Mouse (Mus musculus) c-Kit-negative CD71-positive TER-119-positive erythroid progenitor cells, embryonic 14.5 days (primary cell): ENCODE measurements around the gene Gm37240.

Source experiments
- DNase-seq: peaks from one replicate; pipeline ENCODE4 v3.0.0-alpha.2; 2013; ENCODE audit warnings: low read depth, low spot score

Gene Gm37240

DNA sequence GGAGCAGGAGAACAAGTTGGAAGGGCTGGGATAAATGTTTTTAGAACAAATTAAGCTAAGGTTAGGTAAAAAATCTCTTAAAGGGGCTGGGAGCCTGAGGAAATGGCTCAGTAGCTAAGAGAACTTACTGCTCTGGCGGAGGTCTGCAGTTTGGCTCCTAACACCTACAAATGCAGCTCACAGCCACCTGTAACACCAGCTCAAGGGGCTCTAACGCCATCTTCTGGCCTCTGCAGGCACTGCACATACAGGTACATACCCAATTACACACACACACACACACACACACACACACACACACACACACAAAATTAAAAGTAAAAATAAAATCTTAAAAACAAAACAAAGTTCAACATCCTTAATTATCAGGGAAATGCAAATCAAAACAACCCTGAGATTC lies 1174.4 kb downstream of the Gm37240 start:
- DNase-seq: no peak

DNA sequence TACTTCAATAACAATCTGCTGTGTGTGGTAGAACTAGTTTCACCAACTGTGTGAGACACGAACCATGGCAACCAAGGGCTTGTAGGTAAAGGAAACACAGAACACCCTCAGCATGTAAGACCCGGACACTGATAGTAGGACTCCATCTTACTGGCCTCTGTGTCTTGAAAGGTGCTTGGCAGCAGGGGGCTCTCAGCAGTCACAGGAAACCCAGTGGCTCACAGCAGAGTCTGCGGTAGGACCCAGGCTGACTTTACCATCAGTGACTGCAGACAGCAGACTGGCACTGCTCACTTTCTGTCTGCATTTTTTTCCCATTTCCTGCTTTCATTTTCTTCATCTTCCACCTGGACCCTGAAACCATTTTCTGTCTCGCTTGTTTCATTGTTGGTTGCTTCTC lies 1176.6 kb downstream of the Gm37240 start:
- DNase-seq: no peak

DNA sequence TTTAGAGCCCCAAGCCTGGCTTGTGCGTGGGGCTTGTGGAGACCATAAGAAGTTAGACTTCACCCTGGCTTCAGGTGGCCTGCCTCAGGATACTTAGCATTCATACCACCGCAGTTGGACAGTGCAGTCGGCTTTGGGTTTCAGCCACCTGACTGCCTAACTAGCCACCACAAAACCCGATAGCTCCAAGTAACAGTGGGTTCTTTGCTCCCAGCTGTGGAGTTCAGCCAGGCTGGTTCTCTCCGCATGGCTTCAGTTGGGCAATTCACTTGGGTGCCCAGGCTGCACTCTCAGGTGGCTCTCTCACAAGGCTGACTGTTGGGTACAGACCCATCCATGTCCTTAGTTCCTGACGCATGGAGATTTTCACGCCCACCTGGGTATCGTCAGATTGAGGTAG lies 1177.4 kb downstream of the Gm37240 start:
- no peak for DNase-seq

- no peak for DNase-seq
Observed at GRCm38 (mm10) chr3:84709100-84709499, 1178.2 kb downstream of the Gm37240 start.

- DNase-seq: no peak
Observed at GRCm38 (mm10) chr3:84708469-84708868, 1178.8 kb downstream of the Gm37240 start.

GRCm38 (mm10) chr3:84705224-84705623 lies 1182.1 kb downstream of the Gm37240 start:
- DNase-seq: no peak

DNA sequence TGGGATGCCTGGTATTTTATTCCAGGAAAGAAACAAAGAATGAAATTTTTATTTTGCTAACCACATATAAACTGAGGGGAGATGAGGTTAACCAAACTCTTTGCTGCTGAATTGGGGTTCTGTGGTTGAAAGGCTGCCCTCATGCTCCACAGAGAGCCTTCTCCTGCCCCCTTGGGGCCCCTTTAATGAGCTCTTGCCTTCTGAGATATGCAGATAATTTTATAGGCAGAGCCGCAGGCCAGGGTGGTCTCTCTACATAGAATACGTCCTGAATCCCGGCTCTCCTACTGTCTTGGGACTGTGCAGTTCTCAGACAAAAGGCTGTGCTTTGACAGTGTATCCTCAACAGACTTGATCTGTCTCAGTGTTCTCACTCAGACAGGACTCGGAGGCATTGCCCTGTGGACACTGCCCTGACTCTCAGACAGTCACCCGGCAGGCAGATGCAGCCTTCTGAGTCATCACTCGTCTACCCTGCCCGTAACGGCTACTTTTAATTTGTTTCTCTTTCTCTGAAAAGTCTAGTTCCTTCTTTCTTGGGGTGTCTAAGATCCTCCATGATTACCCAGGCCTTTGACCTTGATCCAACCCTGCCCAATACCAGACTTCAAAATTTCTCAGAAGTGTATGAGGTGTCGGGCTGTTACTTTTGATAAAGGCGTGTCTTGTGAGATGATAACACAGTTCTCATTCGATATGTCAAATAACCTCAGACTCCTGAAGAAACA lies 1184.1 kb downstream of the Gm37240 start:
- DNase-seq: peak; percentile 32

DNA sequence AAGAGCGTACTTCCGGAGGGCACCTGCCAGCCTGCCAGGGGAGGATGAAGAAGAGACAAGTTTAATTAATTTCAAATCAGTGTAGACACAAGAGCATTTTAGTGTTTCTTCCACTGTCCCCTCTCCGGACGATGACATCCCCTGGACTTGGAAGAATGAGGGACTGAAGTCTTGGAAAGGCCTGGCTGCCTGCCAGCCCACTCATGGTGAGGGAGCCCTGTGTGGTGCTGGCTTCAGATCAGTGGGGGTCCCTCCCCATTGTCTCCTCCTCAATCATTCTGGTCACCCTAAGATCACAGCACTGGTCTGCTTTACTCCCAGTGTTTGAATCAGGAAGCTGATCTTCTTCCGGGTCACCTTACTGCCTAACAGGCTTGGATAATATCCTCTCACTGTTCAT lies 1185.4 kb downstream of the Gm37240 start:
- no peak for DNase-seq

DNA sequence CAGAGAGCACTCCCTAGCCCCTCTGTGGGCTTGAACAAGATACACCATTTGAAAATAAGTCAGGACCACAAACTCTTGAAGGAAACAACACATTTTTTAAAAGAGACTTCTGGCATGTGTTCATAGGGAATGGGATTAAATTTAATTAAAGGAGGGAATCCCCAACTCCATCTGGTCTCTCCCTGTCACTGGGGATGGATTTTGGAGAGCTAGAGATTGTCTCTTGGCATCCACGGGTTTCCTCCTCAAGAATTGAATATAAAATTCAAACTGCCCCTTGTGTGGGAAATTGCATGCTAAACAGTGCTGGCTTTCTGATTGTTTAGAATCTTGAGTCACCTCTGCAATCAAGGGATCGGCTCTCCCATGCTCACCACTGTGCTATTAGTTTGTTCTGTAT lies 1185.8 kb downstream of the Gm37240 start:
- DNase-seq: no peak

DNA sequence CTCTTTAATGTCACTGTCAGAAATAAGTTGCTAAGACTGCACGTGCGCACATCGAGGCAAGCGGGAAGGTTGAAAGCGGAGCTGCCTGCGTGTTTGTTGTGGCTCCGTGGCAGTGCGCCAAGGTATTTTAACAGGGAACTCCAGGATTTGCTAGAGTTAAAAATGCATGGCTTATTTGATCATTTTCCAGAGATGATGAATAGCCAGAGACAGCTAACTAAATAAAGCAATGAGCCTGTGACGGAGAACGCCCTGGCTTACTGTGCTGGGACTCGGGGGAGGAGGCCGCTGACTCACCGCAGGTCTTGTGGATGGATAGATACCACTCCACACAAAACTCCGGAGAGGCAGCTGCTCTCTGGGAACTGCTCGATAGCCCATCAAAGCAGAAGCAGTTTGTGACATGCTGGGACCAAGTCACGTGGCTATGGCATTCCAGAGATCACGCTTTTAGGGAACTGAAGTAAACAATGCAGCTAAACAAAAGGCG lies 1190.8 kb downstream of the Gm37240 start:
- DNase-seq: no peak

DNA sequence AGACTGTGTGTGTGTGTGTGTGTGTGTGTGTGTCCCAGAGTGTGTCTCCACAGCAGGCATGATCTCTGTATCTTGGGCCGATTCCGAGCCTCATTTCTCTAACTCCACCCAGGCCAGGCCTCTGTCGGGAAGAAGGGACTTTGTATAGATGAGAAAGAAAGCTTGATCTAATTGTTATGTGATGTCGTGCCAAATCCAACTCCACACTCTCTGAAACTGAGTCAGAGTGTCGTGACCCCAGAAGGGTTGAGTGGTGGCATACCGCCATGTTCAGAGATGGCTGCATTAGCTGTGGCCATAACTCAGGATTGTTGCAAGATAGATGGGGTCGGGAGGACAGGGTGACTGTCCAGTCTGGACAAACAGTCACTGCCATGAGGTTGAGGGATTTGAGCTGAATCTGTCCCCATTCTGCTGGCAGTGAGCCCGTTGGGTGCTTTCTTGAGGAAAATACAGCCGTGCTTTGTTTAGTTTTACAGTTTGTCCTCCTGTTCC lies 1191.4 kb downstream of the Gm37240 start:
- DNase-seq: no peak

DNA sequence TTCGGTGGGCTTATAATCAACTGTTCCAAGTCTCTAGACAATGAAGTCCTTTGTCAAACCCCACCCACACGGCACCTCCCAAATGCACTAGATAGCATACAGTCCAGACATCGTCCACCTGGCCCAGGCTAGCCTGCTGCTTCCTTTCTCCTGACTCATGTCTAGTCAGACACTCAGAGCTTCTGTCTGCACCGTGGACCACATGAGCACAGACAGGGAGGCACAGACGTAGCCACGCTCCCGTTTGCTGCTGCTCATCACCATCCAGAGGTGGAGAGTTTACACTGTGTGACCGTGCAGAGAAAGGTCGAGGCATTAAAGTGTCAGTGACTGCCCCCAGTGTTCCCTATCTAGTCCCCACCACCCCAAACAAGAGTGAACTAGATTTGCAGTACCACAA lies 1191.9 kb downstream of the Gm37240 start:
- no peak for DNase-seq

DNA sequence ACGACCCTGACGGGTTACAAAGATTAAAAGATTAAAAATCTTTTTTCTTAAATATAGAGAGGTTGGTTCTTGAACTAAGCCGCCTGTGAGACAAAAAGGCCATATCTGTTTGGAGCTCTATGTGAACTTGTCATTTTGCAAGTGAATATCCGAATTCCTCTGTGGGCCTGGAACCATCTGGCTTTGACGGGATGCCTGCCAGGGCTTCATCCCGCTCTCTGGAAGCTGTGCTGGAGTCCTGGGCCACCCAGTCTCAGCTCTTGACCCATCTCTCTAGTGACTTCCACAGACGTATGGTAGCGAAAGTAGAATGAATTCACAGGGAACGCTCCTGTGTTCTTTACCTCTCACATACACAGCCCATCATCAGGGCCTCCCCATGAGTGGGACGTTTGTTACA lies 1193.4 kb downstream of the Gm37240 start:
- DNase-seq: no peak

DNA sequence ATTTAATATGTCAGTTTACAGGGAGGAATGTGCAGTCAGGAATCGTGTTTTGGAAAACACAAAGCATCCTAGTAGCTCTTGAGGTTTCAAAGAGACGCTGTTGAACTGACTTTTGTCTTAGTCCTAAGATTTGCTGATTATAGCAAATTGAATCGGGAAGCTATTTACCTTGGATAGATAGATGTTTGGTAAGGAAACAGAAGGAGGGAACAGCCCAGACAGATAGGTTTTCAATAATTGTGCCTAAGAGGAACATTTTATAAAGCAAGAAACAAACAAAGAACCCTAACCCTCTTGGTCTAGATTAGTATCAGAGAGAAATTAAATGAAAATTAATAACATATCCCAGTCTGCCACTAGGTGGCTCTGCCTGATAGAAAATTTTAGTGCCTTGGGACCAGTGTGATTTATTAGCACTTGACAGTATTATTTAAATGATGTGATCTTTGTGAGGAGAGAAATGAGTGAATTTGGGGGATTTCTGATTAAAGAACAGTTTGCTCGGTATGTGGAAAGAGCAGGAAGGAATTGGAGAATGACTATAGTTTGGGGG lies 1194.6 kb downstream of the Gm37240 start:
- DNase-seq: peak; percentile 17

DNA sequence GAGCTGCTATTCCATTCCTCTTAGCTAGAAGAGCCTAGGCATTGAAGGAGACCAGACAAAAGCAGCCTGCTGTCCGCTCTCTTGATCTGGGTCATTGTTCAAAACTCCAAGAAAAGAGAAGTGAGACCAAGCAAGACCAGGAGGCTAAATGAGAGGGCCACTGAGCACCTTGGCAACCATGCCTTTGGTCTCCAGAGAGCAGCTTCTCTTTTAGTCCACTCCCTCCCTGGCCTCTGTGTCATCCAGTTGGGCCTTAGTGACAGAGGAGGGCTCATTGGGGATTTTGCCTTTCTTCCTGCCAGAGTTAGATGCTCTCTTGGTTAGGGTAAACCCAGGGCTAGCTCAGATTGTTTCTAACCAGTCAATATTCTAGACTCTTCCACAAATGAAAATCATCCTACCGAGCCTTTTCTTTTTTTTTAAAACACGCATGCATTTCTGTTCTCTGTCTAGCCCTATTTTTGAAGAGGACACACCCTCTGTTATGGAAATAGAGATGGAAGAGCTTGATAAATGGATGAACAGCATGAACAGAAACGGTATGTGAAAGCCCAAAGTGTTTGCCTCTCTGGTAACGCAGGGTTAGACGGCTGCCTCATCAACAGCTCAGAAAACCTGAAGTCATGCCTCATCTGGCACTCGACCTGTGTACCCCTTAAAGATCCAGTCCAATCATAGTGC lies 1197.1 kb downstream of the Gm37240 start:
- no peak for DNase-seq

GRCm38 (mm10) chr3:84689656-84690055 lies 1197.7 kb downstream of the Gm37240 start:
- no peak for DNase-seq

- no peak for DNase-seq
Observed at GRCm38 (mm10) chr3:84688176-84688575, 1199.1 kb downstream of the Gm37240 start.

DNA sequence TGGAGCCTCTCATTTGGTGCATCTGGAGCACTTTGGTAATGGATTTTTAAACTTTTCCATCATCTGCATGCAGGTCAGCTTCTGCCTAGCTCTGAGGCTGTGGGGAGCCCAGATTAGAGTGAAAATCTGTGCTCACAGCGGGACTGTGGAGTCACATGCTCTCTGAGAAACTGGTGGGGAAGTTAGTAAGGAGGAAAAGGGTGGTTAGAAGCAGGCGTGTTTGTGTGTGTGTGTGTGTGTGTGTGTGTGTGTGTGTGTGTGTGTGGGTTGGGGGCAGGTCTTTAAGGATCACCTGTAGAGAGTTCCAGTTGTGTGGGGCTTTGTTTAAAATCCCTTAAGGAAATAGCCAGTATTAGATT lies 1199.9 kb downstream of the Gm37240 start:
- no peak for DNase-seq

DNA sequence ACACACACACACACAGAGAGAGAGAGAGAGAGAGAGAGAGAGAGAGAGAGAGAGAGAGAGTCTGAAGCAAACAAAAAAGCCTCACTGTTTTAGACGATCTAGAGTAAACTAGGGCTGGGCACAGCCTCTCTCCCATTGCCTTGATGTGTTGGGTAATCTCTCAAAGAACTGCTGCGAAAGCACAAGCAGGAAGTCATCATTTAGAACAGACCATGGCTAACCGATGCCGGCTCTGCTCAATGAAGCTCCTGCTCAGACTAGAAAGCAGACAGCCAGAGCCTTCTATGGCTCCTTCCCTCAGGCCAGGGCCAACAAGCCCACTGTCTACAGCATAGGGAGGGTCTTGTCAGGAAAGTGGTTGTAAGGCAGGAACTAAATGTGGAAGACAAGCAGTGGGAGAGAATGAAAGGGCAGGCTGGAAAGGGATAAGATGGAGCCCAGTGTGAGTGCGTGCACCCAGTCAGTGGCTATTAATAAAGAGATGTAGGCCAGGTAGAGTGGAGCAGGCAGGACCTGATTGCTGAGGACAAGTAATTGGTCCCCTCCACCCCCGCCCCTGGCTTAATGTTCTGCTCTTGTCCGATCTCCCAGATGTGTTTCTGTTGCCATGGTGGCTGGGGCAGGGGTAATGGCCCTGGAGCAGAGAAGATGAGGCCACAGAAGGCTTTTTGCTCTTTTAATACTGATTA lies 1200.4 kb downstream of the Gm37240 start:
- no peak for DNase-seq

GRCm38 (mm10) chr3:84686294-84686672 lies 1201.0 kb downstream of the Gm37240 start:
- no peak for DNase-seq

DNA sequence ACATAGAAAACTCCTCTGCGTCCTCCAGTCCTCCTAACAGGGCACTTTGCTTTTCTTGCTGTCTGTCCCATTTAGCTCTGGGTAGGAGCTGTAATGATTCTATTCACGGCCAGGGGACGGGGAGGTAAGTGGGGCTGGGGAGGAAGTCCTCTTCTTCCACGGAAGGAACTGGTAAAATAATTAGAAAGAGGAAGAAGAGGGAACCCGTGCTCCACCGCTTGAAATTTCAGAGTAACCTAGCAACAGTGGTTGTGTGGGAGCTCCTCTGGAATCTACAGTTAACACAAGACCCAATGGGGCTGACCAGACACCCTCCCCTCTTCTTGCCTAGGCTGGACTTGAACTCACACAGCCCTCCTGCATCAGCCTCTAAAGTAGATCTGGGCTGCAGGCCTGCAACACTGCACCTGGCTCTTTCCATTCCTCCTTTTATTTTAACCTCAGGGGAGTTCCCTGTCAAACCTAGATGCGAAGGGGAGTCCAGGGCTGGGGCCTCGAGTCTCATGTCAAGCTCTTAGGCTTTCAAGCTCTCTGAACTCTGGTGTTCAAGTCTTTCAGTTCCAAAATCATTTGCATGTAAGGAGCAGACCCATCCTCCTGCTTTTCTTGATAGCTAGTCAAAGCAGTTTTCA lies 1201.5 kb downstream of the Gm37240 start:
- DNase-seq: no peak

GRCm38 (mm10) chr3:84683788-84684187 lies 1203.5 kb downstream of the Gm37240 start:
- no peak for DNase-seq
